Mouse (Mus musculus) CH12.LX (cell line): ENCODE measurements around the gene Med20.
A peak's percentile ranks its signal among the peaks of the same experiment; 100 is the strongest.

Experiments used
- CTCF ChIP-seq, 2 experiments: IDR thresholded peaks in 1 of 2; conservative IDR thresholded peaks in 1 of 2; 2 replicates each; pipeline ENCODE4 v1.5.1; 2011 to 2012; ENCODE audit warnings: low read depth in 2 of 2, low read length in 2 of 2, improper control_type of control experiment in 1 of 2, inconsistent platforms in 1 of 2, mild to moderate bottlenecking in 1 of 2, moderate library complexity in 1 of 2
- HCFC1 ChIP-seq: IDR thresholded peaks from 2 replicates; pipeline ENCODE4 v1.6.1; 2012; ENCODE audit warnings: low read depth, mild to moderate bottlenecking, inconsistent platforms, low read length, improper control_type of control experiment
- JUND ChIP-seq: conservative IDR thresholded peaks from 2 replicates; pipeline ENCODE4 v1.6.1; 2011; ENCODE audit warnings: low read depth, low read length, improper control_type of control experiment
- NRF1 ChIP-seq: IDR thresholded peaks from 2 replicates; pipeline ENCODE4 v1.6.1; 2014; ENCODE audit warnings: low read depth, mild to moderate bottlenecking, inconsistent platforms, low read length, improper control_type of control experiment, moderate library complexity
- POLR2A ChIP-seq: IDR thresholded peaks from 2 replicates; pipeline ENCODE4 v1.6.1; 2011; ENCODE audit warnings: low read depth, mild to moderate bottlenecking, improper control_type of control experiment, low read length
- SIN3A ChIP-seq: IDR thresholded peaks from 2 replicates; pipeline ENCODE4 v1.6.1; 2012; ENCODE audit warnings: low read length, improper control_type of control experiment, inconsistent platforms
- ZNF384 ChIP-seq: IDR thresholded peaks from 2 replicates; pipeline ENCODE4 v1.6.1; 2012; ENCODE audit warnings: low read depth, low read length, improper control_type of control experiment, inconsistent platforms

GRCm38 (mm10) chr17:47593215-47593853 lies 18.0 kb upstream of the Med20 start:
- no peak for TF ChIP-seq CTCF (conservative IDR thresholded peaks at IDR 0.05 in 1 of 2, IDR thresholded peaks at IDR 0.05 in 1 of 2; ENCODE audit: low read depth in 2 of 2, low read length in 2 of 2)
- no peak for TF ChIP-seq JUND
- TF ChIP-seq POLR2A, result peak; percentile 83
- TF ChIP-seq NRF1, result peak; percentile 45; the same call in 1 of the 2 replicates
- TF ChIP-seq ZNF384, result no peak
- peak; percentile 51 for TF ChIP-seq HCFC1
- TF ChIP-seq SIN3A, result peak; percentile 46; the same call in 1 of the 2 replicates
